Mouse (Mus musculus): Measurements from ENCODE around the gene Cfap57.

Gene Cfap57

DNA sequence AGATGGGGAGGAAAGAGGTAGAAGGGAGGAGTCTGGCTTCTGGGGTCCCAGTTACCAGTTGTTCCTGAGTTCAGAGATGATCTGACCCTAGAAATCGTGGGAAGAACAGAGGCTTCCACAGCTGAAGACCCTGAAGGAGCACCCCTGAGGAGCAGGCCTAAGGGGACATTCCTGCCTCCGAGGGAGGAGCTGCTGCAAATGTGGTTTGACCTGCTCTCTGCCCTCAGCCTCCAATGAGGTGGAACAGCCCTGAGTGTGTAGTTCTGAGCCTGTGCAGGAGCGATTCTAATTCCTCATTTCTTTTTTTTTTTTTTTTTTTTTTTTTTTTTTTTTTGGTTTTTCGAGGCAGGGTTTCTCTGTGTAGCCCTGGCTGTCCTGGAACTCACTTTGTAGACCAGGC, 87.4 kb downstream of the Cfap57 start:
- Histone ChIP-seq H3K27me3 (ENCODE audit: insufficient read depth, low read length) (peaks cover 37% of the 10 kb centered on the region), H3K4me3 (replicated peaks; ENCODE audit: low read length) (no peak overlapping the region), H3K36me3 (ENCODE audit: insufficient read depth, low read length) (no peaks in the 10 kb centered on the region), H3K4me1 (replicated peaks; ENCODE audit: low read depth, low read length) (peaks cover 61% of the 10 kb centered on the region), H3K9me3 (ENCODE audit: low read length) (no peaks in the 10 kb centered on the region)
- TF ChIP-seq NANOG (IDR thresholded peaks at IDR 0.05; ENCODE audit: borderline replicate concordance, low read length) (no peak), CTCF (conservative IDR thresholded peaks at IDR 0.05; ENCODE audit: low read length) (no peak), POU5F1 (IDR thresholded peaks at IDR 0.05; ENCODE audit: borderline replicate concordance, low read length) (no peak)

DNA sequence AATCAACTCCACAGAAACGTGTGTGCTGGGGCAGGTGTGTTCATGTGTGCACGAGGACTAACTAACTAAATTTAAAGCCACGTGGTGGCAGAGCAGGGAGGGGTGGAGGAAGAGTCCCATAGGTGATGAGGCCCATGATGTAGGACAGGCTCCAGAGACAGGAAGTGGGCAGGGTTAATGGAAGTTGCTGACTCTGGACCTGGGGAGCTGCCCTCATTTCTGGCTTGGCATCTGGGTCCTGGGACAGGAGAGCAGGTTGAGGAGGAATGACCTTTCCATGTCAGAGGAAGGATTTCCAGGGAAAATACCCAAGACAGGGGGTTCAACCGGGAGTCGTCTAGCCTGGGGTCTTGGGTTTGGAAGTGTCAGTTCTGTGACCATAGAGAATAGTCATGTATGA, 87.9 kb downstream of the Cfap57 start:
- Histone ChIP-seq H3K4me1 (replicated peaks; ENCODE audit: low read depth, low read length) (peaks cover 61% of the 10 kb centered on the region), H3K9me3 (ENCODE audit: low read length) (no peaks in the 10 kb centered on the region), H3K36me3 (ENCODE audit: insufficient read depth, low read length) (no peaks in the 10 kb centered on the region), H3K27me3 (ENCODE audit: insufficient read depth, low read length) (peaks cover 32% of the 10 kb centered on the region), H3K4me3 (replicated peaks; ENCODE audit: low read length) (no peak overlapping the region)
- no peak for TF ChIP-seq POU5F1 (IDR thresholded peaks at IDR 0.05; ENCODE audit: borderline replicate concordance, low read length)
- TF ChIP-seq NANOG (IDR thresholded peaks at IDR 0.05; ENCODE audit: borderline replicate concordance, low read length): no peak
- no peak for TF ChIP-seq CTCF (conservative IDR thresholded peaks at IDR 0.05; ENCODE audit: low read length)

DNA sequence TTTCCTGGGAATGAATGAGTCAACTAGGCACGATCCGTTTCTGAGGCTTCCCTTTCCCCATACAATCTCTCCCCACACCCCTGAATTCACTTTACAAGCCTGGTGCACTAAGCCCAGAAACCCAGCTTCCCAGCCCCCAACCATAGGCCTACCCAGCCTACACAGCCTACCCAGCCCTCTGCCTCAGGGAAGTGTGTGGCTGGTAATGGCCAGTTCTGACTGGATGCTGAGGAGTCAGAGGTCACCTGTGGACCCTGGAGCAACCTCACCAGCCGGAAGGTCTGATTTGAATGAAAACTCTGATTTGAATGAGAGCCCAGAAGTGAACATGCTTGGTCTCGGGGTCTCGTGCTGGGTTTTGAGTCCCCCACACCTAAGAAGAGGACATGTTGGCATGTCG, 92.9 kb downstream of the Cfap57 start:
- TF ChIP-seq POU5F1 (IDR thresholded peaks at IDR 0.05; ENCODE audit: borderline replicate concordance, low read length) (no peak), CTCF (conservative IDR thresholded peaks at IDR 0.05; ENCODE audit: low read length) (no peak), NANOG (IDR thresholded peaks at IDR 0.05; ENCODE audit: borderline replicate concordance, low read length) (no peak)
- peaks cover 61% of the 10 kb centered on the region for H3K4me1 ChIP-seq (replicated peaks; ENCODE audit: low read depth, low read length)
- no peak overlapping the region for H3K4me3 ChIP-seq (replicated peaks; ENCODE audit: low read length)
- H3K27me3 ChIP-seq (ENCODE audit: insufficient read depth, low read length): peaks cover 3% of the 10 kb centered on the region; the same call in 1 of the 2 replicates
- no peaks in the 10 kb centered on the region for H3K36me3 ChIP-seq (ENCODE audit: insufficient read depth, low read length)
- H3K9me3 ChIP-seq (ENCODE audit: low read length): no peaks in the 10 kb centered on the region

DNA sequence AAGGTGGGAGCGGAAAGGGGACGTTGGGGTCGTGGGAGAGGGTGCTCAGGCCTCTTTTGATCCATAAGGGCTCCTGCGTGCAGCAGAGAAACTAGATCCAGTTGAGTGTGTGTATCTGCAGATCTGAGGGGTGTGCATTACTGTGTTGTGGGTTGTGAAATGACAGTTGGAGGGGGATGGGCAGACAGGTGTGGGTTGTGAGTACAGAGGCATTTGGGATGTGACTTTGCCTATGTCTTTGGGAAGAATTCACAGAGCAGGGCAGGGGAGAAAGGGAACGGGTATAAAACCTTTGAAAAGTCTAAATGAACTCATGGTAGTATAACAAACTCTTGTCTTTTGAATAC, 93.3 kb downstream of the Cfap57 start:
- Histone ChIP-seq H3K27me3 (ENCODE audit: insufficient read depth, low read length) (peaks cover 6% of the 10 kb centered on the region; the same call in 1 of the 2 replicates), H3K4me1 (replicated peaks; ENCODE audit: low read depth, low read length) (peaks cover 57% of the 10 kb centered on the region), H3K9me3 (ENCODE audit: low read length) (no peaks in the 10 kb centered on the region), H3K4me3 (replicated peaks; ENCODE audit: low read length) (peak overlapping the region; percentile 57), H3K36me3 (ENCODE audit: insufficient read depth, low read length) (no peaks in the 10 kb centered on the region)
- TF ChIP-seq NANOG (IDR thresholded peaks at IDR 0.05; ENCODE audit: borderline replicate concordance, low read length): no peak
- TF ChIP-seq CTCF (conservative IDR thresholded peaks at IDR 0.05; ENCODE audit: low read length): no peak
- no peak for TF ChIP-seq POU5F1 (IDR thresholded peaks at IDR 0.05; ENCODE audit: borderline replicate concordance, low read length)

DNA sequence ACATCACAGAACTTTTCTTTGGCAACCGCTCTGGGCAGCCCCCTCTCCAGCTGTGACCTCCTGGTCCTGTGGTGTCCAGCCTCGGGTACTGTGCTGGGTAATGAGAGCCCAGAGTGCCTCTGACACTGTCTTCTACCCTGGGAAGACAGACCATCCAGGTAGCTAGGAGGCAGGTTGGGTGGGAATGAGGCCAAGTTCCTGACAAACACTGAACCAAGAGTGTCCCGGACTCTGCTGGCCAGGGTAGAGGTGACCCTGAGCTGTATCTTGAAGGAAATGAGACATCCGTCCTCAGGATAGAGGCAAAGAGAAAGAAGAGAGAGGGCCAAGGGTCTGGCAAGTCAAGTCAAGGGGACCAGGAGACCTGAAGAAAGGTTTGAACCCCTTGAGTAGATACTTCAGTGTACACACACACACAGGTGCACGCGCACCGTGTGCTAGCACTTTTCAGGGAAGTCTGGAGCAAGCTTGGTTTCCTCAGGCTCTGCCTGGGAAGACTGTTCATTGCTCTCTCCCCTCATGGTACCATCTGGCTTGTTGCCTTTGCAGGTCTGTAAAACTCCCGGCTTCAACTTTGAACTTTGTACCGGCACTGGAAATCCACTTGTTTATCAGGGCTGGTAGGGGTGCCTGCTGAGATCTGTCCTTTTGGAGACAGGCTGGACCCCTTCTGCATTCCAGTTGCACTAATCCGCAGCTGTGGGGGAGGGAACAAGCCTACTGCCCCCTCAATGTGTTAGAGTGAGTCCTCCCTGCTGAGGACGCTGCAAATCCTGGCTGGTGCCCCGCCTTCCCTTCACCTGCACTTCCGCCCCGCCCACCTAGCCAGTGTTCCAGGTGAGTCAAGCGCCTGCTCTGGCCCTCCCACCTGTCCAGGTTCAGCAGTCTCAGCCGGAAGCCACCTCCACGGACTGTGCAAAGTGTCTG, 93.9 kb downstream of the Cfap57 start, which contains the start of gene 2610528J11Rik:
2610528J11Rik (plus strand) TSS at position 592 of the 927 bp plus-strand sequence.
- Histone ChIP-seq H3K36me3 (ENCODE audit: insufficient read depth, low read length) (no peaks in the 10 kb centered on the region), H3K27me3 (ENCODE audit: insufficient read depth, low read length) (peaks cover 9% of the 10 kb centered on the region), H3K4me1 (replicated peaks; ENCODE audit: low read depth, low read length) (peaks cover 52% of the 10 kb centered on the region), H3K4me3 (replicated peaks; ENCODE audit: low read length) (peak within 1 kb of the TSS; percentile 57), H3K9me3 (ENCODE audit: low read length) (no peaks in the 10 kb centered on the region)
- TF ChIP-seq NANOG (IDR thresholded peaks at IDR 0.05; ENCODE audit: borderline replicate concordance, low read length) (no peak), CTCF (conservative IDR thresholded peaks at IDR 0.05; ENCODE audit: low read length) (no peak), POU5F1 (IDR thresholded peaks at IDR 0.05; ENCODE audit: borderline replicate concordance, low read length) (no peak)

DNA sequence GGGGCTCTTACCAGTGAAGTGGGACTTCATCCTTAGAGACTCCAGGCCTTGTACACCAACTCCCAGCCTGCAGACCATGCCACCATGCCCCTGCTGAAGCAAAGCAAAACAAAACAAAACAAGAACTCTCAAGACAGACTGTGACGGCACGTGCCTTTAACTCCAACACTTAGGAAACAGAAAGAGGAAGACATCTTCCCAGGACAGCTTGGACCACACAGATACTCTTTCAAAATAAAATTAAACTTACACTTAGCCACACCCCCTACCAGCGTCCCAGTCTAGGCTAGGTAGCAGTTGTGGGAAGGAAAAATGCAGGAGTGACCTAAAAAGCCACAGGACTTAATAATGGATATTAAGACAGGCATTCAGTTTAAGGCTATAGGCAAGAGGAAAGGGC, 94.8 kb downstream of the Cfap57 start:
- Histone ChIP-seq H3K4me1 (replicated peaks; ENCODE audit: low read depth, low read length) (peaks cover 47% of the 10 kb centered on the region), H3K36me3 (ENCODE audit: insufficient read depth, low read length) (no peaks in the 10 kb centered on the region), H3K9me3 (ENCODE audit: low read length) (no peaks in the 10 kb centered on the region), H3K4me3 (replicated peaks; ENCODE audit: low read length) (no peak overlapping the region), H3K27me3 (ENCODE audit: insufficient read depth, low read length) (peaks cover 9% of the 10 kb centered on the region)
- TF ChIP-seq CTCF (conservative IDR thresholded peaks at IDR 0.05; ENCODE audit: low read length) (no peak), NANOG (IDR thresholded peaks at IDR 0.05; ENCODE audit: borderline replicate concordance, low read length) (no peak), POU5F1 (IDR thresholded peaks at IDR 0.05; ENCODE audit: borderline replicate concordance, low read length) (no peak)

DNA sequence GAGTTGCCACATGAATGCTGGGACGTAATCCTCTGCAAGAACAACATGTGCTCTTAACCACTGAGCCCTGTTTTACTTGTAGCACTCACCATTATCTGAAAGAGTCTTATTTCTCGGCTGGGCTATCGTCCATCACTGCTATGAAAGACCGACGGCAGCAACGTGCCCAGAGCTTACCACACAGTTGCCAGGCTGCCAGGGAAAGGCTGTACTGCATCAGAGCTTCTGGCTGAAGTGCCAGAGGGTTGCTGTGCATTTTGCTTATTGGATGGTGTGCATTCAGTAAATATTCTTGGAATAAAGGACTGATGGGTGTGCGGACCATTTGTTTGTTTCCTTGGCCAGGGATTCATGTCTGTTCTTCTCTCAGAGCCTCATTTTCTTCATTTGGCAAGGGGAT, 96.6 kb downstream of the Cfap57 start:
- no peak for TF ChIP-seq POU5F1 (IDR thresholded peaks at IDR 0.05; ENCODE audit: borderline replicate concordance, low read length)
- TF ChIP-seq CTCF (conservative IDR thresholded peaks at IDR 0.05; ENCODE audit: low read length): no peak
- TF ChIP-seq NANOG (IDR thresholded peaks at IDR 0.05; ENCODE audit: borderline replicate concordance, low read length): no peak
- Histone ChIP-seq H3K27me3 (ENCODE audit: insufficient read depth, low read length) (peaks cover 14% of the 10 kb centered on the region), H3K4me1 (replicated peaks; ENCODE audit: low read depth, low read length) (peaks cover 44% of the 10 kb centered on the region), H3K4me3 (replicated peaks; ENCODE audit: low read length) (no peak overlapping the region), H3K36me3 (ENCODE audit: insufficient read depth, low read length) (no peaks in the 10 kb centered on the region), H3K9me3 (ENCODE audit: low read length) (no peaks in the 10 kb centered on the region)

DNA sequence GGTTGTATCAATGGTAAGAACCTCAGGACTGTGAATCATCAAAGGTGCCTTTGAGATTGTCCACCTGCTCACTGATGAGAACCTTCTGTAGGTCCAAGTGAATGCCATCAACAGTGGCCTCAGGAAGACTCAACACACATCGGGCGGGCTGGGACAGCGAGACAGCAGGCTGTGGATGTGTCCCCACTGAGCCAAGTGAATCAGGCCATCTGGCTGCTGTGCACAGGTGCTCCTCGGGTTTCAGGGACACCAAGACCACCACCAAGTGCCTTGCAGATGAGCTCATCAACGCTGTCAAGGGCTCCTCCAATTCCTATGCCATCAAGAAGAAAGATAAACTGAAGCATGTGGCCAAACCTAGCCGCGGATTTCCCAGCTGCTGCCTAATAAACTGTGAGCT, 98.3 kb downstream of the Cfap57 start:
- Histone ChIP-seq H3K36me3 (ENCODE audit: insufficient read depth, low read length) (no peaks in the 10 kb centered on the region), H3K27me3 (ENCODE audit: insufficient read depth, low read length) (peaks cover 21% of the 10 kb centered on the region), H3K9me3 (ENCODE audit: low read length) (no peaks in the 10 kb centered on the region), H3K4me1 (replicated peaks; ENCODE audit: low read depth, low read length) (peaks cover 44% of the 10 kb centered on the region), H3K4me3 (replicated peaks; ENCODE audit: low read length) (no peak overlapping the region)
- TF ChIP-seq CTCF (conservative IDR thresholded peaks at IDR 0.05; ENCODE audit: low read length) (no peak), NANOG (IDR thresholded peaks at IDR 0.05; ENCODE audit: borderline replicate concordance, low read length) (no peak), POU5F1 (IDR thresholded peaks at IDR 0.05; ENCODE audit: borderline replicate concordance, low read length) (no peak)
